Mouse (Mus musculus) ES-E14 (cell line): ENCODE data around the gene Syt6.

Experiments
- CHD2 ChIP-seq: IDR thresholded peaks from 2 replicates; pipeline ENCODE4 v1.6.1; 2014; ENCODE audit warnings: mild to moderate bottlenecking, low read depth, low read length, inconsistent platforms
- HCFC1 ChIP-seq: IDR thresholded peaks from 2 replicates; pipeline ENCODE4 v1.6.1; 2012; ENCODE audit warnings: low read length, inconsistent platforms, borderline replicate concordance; ENCODE audit not compliant: insufficient read depth
- MAFK ChIP-seq: IDR thresholded peaks from 2 replicates; pipeline ENCODE4 v1.6.1; 2014; ENCODE audit warnings: mild to moderate bottlenecking, low read depth, low read length, inconsistent platforms; ENCODE audit not compliant: insufficient read depth
- ZC3H11A ChIP-seq: IDR thresholded peaks from 2 replicates; pipeline ENCODE4 v1.6.1; 2012; ENCODE audit warnings: low read depth, mild to moderate bottlenecking, inconsistent platforms, low read length, borderline replicate concordance
- ZNF384 ChIP-seq: IDR thresholded peaks from 2 replicates; pipeline ENCODE4 v1.6.1; 2012; ENCODE audit warnings: low read depth, low read length, inconsistent platforms

GRCm38 (mm10) chr3:103683234-103683965 lies 108.4 kb downstream of the Syt6 start:
- TF ChIP-seq ZNF384 (no peak), HCFC1 (no peak), CHD2 (no peak), MAFK (no peak), ZC3H11A (no peak)
